Mouse (Mus musculus) thymus, adult 2 months (tissue): Measurements from ENCODE around the gene Olfr74. TPM values are rescaled to one million over a fixed set of nuclear protein-coding genes. Genes with fewer than 3 reads are reported as not detected.
"Not testable (repeated sequence)": the region's sequence is repeated elsewhere in the genome, so short reads cannot be mapped to it uniquely, and the experiment has no call there.

Experiments
- DNase-seq: peaks from one replicate; pipeline ENCODE4 v3.0.0; 2021
- H3K27ac ChIP-seq: fragments of 200-500 bp; 2 replicates; pipeline ENCODE4 v1.5.1; 2012; ENCODE audit warnings: low read length, control low read depth; ENCODE audit not compliant: control insufficient read depth, insufficient read depth
- H3K27me3 ChIP-seq: fragments of 200-500 bp; 2 replicates; pipeline ENCODE4 v1.6.1; 2012; ENCODE audit warnings: mild to moderate bottlenecking, low read length, moderate library complexity, mixed read lengths; ENCODE audit not compliant: control insufficient read depth, insufficient read depth
- H3K36me3 ChIP-seq: fragments of 200-500 bp; 2 replicates; pipeline ENCODE4 v1.6.1; 2012; ENCODE audit warnings: mild to moderate bottlenecking, low read length, moderate library complexity; ENCODE audit not compliant: control insufficient read depth, insufficient read depth
- H3K4me1 ChIP-seq: fragments of 200-500 bp; replicated peaks from 2 replicates; pipeline ENCODE4 v1.6.1; 2012; ENCODE audit warnings: low read length; ENCODE audit not compliant: control insufficient read depth, insufficient read depth
- H3K4me3 ChIP-seq: fragments of 200-500 bp; 2 replicates; pipeline ENCODE4 v1.5.1; 2012; ENCODE audit warnings: mild to moderate bottlenecking, low read length, control low read depth, moderate library complexity; ENCODE audit not compliant: control insufficient read depth, insufficient read depth
- CTCF ChIP-seq: fragments of 200-500 bp; IDR thresholded peaks from 2 replicates; pipeline ENCODE4 v1.5.1; 2012; ENCODE audit warnings: mild to moderate bottlenecking, control low read depth, low read length, moderate library complexity, borderline replicate concordance; ENCODE audit not compliant: control insufficient read depth, poor library complexity, insufficient read depth; ENCODE audit errors: extremely low read depth
- POLR2A ChIP-seq: fragments of 200-500 bp; IDR thresholded peaks from 2 replicates; pipeline ENCODE4 v1.6.1; 2012; ENCODE audit warnings: mild to moderate bottlenecking, low read length, control low read depth, moderate library complexity; ENCODE audit not compliant: control insufficient read depth, poor library complexity, insufficient read depth; ENCODE audit errors: extremely low read depth
- WGBS: fragments of 180-500 bp; shearing (Covaris S2); methylation state at CpG from one replicate; pipeline ENCODE4 v1.1.7; 2018; 5-methylcytosine and 5-hydroxymethylcytosine counted together
- polyA plus RNA-seq: library from polyadenylated mRNA; depleted of rRNA; stranded (reverse); fragments of >200 nt; gene quantifications from 2 replicates; pipeline ENCODE4 v1.2.3, GENCODE M21; 2012; rRNA removed

Gene Olfr74
- not detected in 2 replicates for polyA plus RNA-seq

- Histone ChIP-seq H3K4me1 (no peaks in the 10 kb centered on the region), H3K27me3 (no peaks in the 10 kb centered on the region), H3K27ac (no peak within 1 kb of the TSS), H3K4me3 (no peak within 1 kb of the TSS), H3K36me3 (no peaks in the 10 kb centered on the region)
- WGBS, result 84% methylated on average over 3 of the region's 3 CpGs
- no peak for DNase-seq
- TF ChIP-seq CTCF (no peak), POLR2A (no peak)
Measured at GRCm38 (mm10) chr2:87974563-87974962, at the start of gene Olfr74. Gene Olfr74 (minus strand): TSS chr2:87974663.

- not testable (repeated sequence) for H3K27me3 ChIP-seq, H3K36me3 ChIP-seq, H3K4me1 ChIP-seq, H3K27ac ChIP-seq, H3K4me3 ChIP-seq, DNase-seq
- 82% methylated on average over 1 of the region's 1 CpGs for WGBS
Measured at GRCm38 (mm10) chr2:88022474-88022873, 48.0 kb upstream of the Olfr74 start, which contains the start of gene Olfr1161. Gene Olfr1161 (plus strand): TSS chr2:88022774.

GRCm38 (mm10) chr2:88007515-88008318 lies 33.3 kb upstream of the Olfr74 start, which contains the start of gene Olfr1160:
Gene Olfr1160 (minus strand): TSS chr2:88008268.
- Histone ChIP-seq H3K27me3 (no peaks in the 10 kb centered on the region), H3K27ac (no peak within 1 kb of the TSS), H3K36me3 (no peaks in the 10 kb centered on the region), H3K4me3 (no peak within 1 kb of the TSS), H3K4me1 (no peaks in the 10 kb centered on the region)
- no peak for TF ChIP-seq POLR2A
- TF ChIP-seq CTCF, result no peak
- DNase-seq, result no peak

GRCm38 (mm10) chr2:87989813-87990212 lies 15.3 kb upstream of the Olfr74 start, which contains the start of gene Olfr1158:
Gene Olfr1158 (plus strand): TSS chr2:87990113.
- no peak for TF ChIP-seq POLR2A
- no peak for TF ChIP-seq CTCF
- no peak within 1 kb of the TSS for H3K27ac ChIP-seq
- H3K4me3 ChIP-seq, result no peak within 1 kb of the TSS

GRCm38 (mm10) chr2:87968199-87968598 lies 6.3 kb downstream of the Olfr74 start, which contains the start of gene Olfr1157:
Gene Olfr1157 (minus strand): TSS chr2:87968299.
- H3K27ac ChIP-seq, result no peak within 1 kb of the TSS
- 98% methylated on average over 4 of the region's 4 CpGs for WGBS

More at GRCm38 (mm10) chr2:87989813-87990212, 15.3 kb upstream of the Olfr74 start, which contains the start of gene Olfr1158:
- Histone ChIP-seq H3K36me3 (no peaks in the 10 kb centered on the region), H3K27me3 (no peaks in the 10 kb centered on the region), H3K4me1 (no peaks in the 10 kb centered on the region)
- no peak for DNase-seq

GRCm38 (mm10) chr2:87953000-87953399 lies 21.5 kb downstream of the Olfr74 start, which contains the start of gene Olfr1156:
Gene Olfr1156 (minus strand): TSS chr2:87953100.
- Histone ChIP-seq H3K27me3 (no peaks in the 10 kb centered on the region), H3K27ac (no peak within 1 kb of the TSS), H3K36me3 (no peaks in the 10 kb centered on the region), H3K4me1 (no peaks in the 10 kb centered on the region), H3K4me3 (no peak within 1 kb of the TSS)
- no peak for DNase-seq
- no peak for TF ChIP-seq CTCF
- no peak for TF ChIP-seq POLR2A

More at GRCm38 (mm10) chr2:87968199-87968598, 6.3 kb downstream of the Olfr74 start, which contains the start of gene Olfr1157:
- Histone ChIP-seq H3K36me3 (no peaks in the 10 kb centered on the region), H3K4me3 (no peak within 1 kb of the TSS), H3K27me3 (no peaks in the 10 kb centered on the region), H3K4me1 (no peaks in the 10 kb centered on the region)
- no peak for TF ChIP-seq CTCF
- TF ChIP-seq POLR2A, result no peak
- DNase-seq, result no peak

- Histone ChIP-seq H3K36me3 (no peaks in the 10 kb centered on the region), H3K27ac (no peak within 1 kb of the TSS), H3K4me3 (no peak within 1 kb of the TSS), H3K27me3 (no peaks in the 10 kb centered on the region), H3K4me1 (no peaks in the 10 kb centered on the region)
- TF ChIP-seq CTCF, result no peak
- no peak for TF ChIP-seq POLR2A
- DNase-seq, result no peak
- WGBS, result 98% methylated on average over 1 of the region's 1 CpGs
Measured at GRCm38 (mm10) chr2:87945037-87945436, 29.4 kb downstream of the Olfr74 start, which contains the start of gene Olfr1155. Gene Olfr1155 (minus strand): TSS chr2:87945137.

Other genes with a start within 250 kb of the Olfr74 start
- gene Olfr1138, start 234.7 kb downstream of the Olfr74 start, polyA plus RNA-seq, result not detected in 2 replicates
- gene Olfr1140, start 230.9 kb downstream of the Olfr74 start, polyA plus RNA-seq, result not detected in 2 replicates
- gene Olfr1141, start 220.7 kb downstream of the Olfr74 start, polyA plus RNA-seq, result not detected in 2 replicates
- gene Olfr152, start 195.2 kb downstream of the Olfr74 start, polyA plus RNA-seq, result not detected in 2 replicates
- gene Olfr1143, start 174.1 kb downstream of the Olfr74 start, polyA plus RNA-seq, result not detected in 2 replicates
- gene Olfr1145, start 164.8 kb downstream of the Olfr74 start, polyA plus RNA-seq, result not detected in 2 replicates
- gene Olfr1148, start 144.1 kb downstream of the Olfr74 start, polyA plus RNA-seq, result not detected in 2 replicates
- gene Olfr1150-ps1, start 130.7 kb downstream of the Olfr74 start, polyA plus RNA-seq, result not detected in 2 replicates
- gene Olfr1151, start 118.8 kb downstream of the Olfr74 start, polyA plus RNA-seq, result not detected in 2 replicates
- not detected in 2 replicates for gene Olfr1152, start 108.2 kb downstream of the Olfr74 start, polyA plus RNA-seq
- not detected in 2 replicates for gene Olfr1153, start 79.7 kb downstream of the Olfr74 start, polyA plus RNA-seq
- not detected in 2 replicates for gene Olfr1154, start 69.5 kb downstream of the Olfr74 start, polyA plus RNA-seq
- gene Olfr1155, start 29.5 kb downstream of the Olfr74 start, polyA plus RNA-seq, result not detected in 2 replicates
- not detected in 2 replicates for gene Olfr1156, start 21.6 kb downstream of the Olfr74 start, polyA plus RNA-seq
- not detected in 2 replicates for gene Olfr1157, start 6.4 kb downstream of the Olfr74 start, polyA plus RNA-seq
- not detected in 2 replicates for gene Olfr1158, start 15.4 kb upstream of the Olfr74 start, polyA plus RNA-seq
- not detected in 2 replicates for gene Olfr1160, start 33.6 kb upstream of the Olfr74 start, polyA plus RNA-seq
- gene Olfr1161, start 48.1 kb upstream of the Olfr74 start, polyA plus RNA-seq, result not detected in 2 replicates
- gene Olfr73, start 63.0 kb upstream of the Olfr74 start, polyA plus RNA-seq, result not detected in 2 replicates
- not detected in 2 replicates for gene Olfr1162, start 76.5 kb upstream of the Olfr74 start, polyA plus RNA-seq
- gene Olfr1163, start 97.2 kb upstream of the Olfr74 start, polyA plus RNA-seq, result not detected in 2 replicates
- gene Olfr1164, start 119.3 kb upstream of the Olfr74 start, polyA plus RNA-seq, result not detected in 2 replicates
- not detected in 2 replicates for gene Olfr1166, start 153.6 kb upstream of the Olfr74 start, polyA plus RNA-seq
- gene Olfr1167, start 180.5 kb upstream of the Olfr74 start, polyA plus RNA-seq, result not detected in 2 replicates
- not detected in 2 replicates for gene Olfr1168, start 207.2 kb upstream of the Olfr74 start, polyA plus RNA-seq